Mouse (Mus musculus) heart, postnatal 0 days (tissue): Measurements from ENCODE around the gene Mkrn2. TPM values are rescaled to one million over a fixed set of nuclear protein-coding genes. Genes with fewer than 3 reads are reported as not detected.
A peak's percentile ranks its signal among the peaks of the same experiment; 100 is the strongest.

ENCODE experiments used
- ATAC-seq: fragments of 200-750 bp; cut with Nextera tagmentation; 2 replicates; pipeline ENCODE4 v1.8.0; 2017; ENCODE audit warnings: low read depth, moderate number of reproducible peaks, moderate library complexity; ENCODE audit not compliant: insufficient read depth
- DNase-seq: peaks from one replicate; pipeline ENCODE4 v3.0.0-alpha.2; 2016; ENCODE audit warnings: low spot score
- H3K27ac ChIP-seq: fragments of 300-500 bp; sonication (generic); 2 replicates; pipeline ENCODE4 v1.5.1; 2014; ENCODE audit warnings: low read depth, mild to moderate bottlenecking
- H3K27me3 ChIP-seq: fragments of 300-500 bp; sonication (generic); 2 replicates; pipeline ENCODE4 v1.6.1; 2014; ENCODE audit warnings: low read length, mixed read lengths; ENCODE audit not compliant: control insufficient read depth, insufficient read depth
- H3K36me3 ChIP-seq: fragments of 300-500 bp; sonication (generic); replicated peaks from 2 replicates; pipeline ENCODE4 v1.6.1; 2014; ENCODE audit warnings: low read length, mixed read lengths; ENCODE audit not compliant: control insufficient read depth, insufficient read depth
- H3K4me1 ChIP-seq: fragments of 300-500 bp; sonication (generic); 2 replicates; pipeline ENCODE4 v1.6.1; 2014; ENCODE audit warnings: antibody characterized with exemption; ENCODE audit not compliant: control insufficient read depth, insufficient read depth
- H3K4me2 ChIP-seq: fragments of 300-500 bp; sonication (generic); 2 replicates; pipeline ENCODE4 v1.6.1; 2014; ENCODE audit warnings: low read depth, mild to moderate bottlenecking, low read length, moderate library complexity
- H3K4me3 ChIP-seq: fragments of 300-500 bp; sonication (generic); 2 replicates; pipeline ENCODE4 v1.5.1; 2014; ENCODE audit warnings: low read depth, low read length
- H3K9ac ChIP-seq: fragments of 300-500 bp; sonication (generic); replicated peaks from 2 replicates; pipeline ENCODE4 v1.6.1; 2014; ENCODE audit warnings: low read depth, low read length, mixed read lengths
- H3K9me3 ChIP-seq: fragments of 300-500 bp; sonication (generic); replicated peaks from 2 replicates; pipeline ENCODE4 v1.6.1; 2016; ENCODE audit warnings: low read length; ENCODE audit not compliant: control insufficient read depth
- CTCF ChIP-seq: IDR thresholded peaks from 2 replicates; pipeline ENCODE4 v1.5.1; 2016; ENCODE audit warnings: antibody characterized with exemption, control low read depth, low read depth
- EP300 ChIP-seq: IDR thresholded peaks from 2 replicates; pipeline ENCODE4 v1.6.1; 2016; ENCODE audit warnings: antibody characterized with exemption, low read depth
- WGBS: fragments of 180-500 bp; shearing (Covaris S2); extraction: QIAGEN DNeasy Blood & Tissue Kit; methylation state at CpG from one replicate; pipeline ENCODE4 v1.1.7; 2014; 5-methylcytosine and 5-hydroxymethylcytosine counted together
- polyA plus RNA-seq: library from polyadenylated mRNA; unstranded; fragments of >200 nt; fragmentation: Nextera tagmentation; extraction: Ambion mirVana; gene quantifications from 2 replicates; pipeline ENCODE4 v1.2.1, GENCODE M21; 2015
- total RNA-seq: library from RNA; depleted of rRNA; stranded (reverse); fragments of >200 nt; gene quantifications from 2 replicates; pipeline ENCODE4 v1.2.3, GENCODE M21; 2014; ENCODE audit warnings: low replicate concordance

The Mkrn2 gene
- total and polyA plus RNA-seq, 2 experiments from 2014 or later = 31.3 to 71.3 TPM

- DNase-seq (no peak), ATAC-seq (no peak)
- TF ChIP-seq CTCF = no peak
- no peak for TF ChIP-seq EP300
- Histone ChIP-seq H3K36me3 (no peaks in the 10 kb centered on the region), H3K4me3 (no peak overlapping the region), H3K27me3 (no peaks in the 10 kb centered on the region), H3K9ac (no peak overlapping the region), H3K27ac (peak overlapping the region; percentile 77), H3K9me3 (no peaks in the 10 kb centered on the region), H3K4me1 (peaks cover 27% of the 10 kb centered on the region), H3K4me2 (no peak overlapping the region)
- WGBS = 37% methylated on average over 1 of the region's 1 CpGs
Measured at GRCm38 (mm10) chr6:115649792-115650365, 48.2 kb downstream of the Mkrn2 start.

- no peaks in the 10 kb centered on the region for H3K9me3 ChIP-seq
- H3K36me3 ChIP-seq = no peaks in the 10 kb centered on the region
- no peak overlapping the region for H3K4me2 ChIP-seq
- WGBS = 26% methylated on average over 5 of the region's 5 CpGs
- H3K9ac ChIP-seq = no peak overlapping the region
- H3K27ac ChIP-seq = peak overlapping the region; percentile 77
- no peak overlapping the region for H3K4me3 ChIP-seq
- ATAC-seq = peak; percentile 82
- peaks cover 27% of the 10 kb centered on the region for H3K4me1 ChIP-seq
- no peak for TF ChIP-seq EP300
- TF ChIP-seq CTCF = no peak
- peak; percentile 47 for DNase-seq
- H3K27me3 ChIP-seq = no peaks in the 10 kb centered on the region
Measured at GRCm38 (mm10) chr6:115650476-115651427, 49.0 kb downstream of the Mkrn2 start.

GRCm38 (mm10) chr6:115651719-115652118, 50.0 kb downstream of the Mkrn2 start:
- Histone ChIP-seq H3K27me3 (no peaks in the 10 kb centered on the region), H3K9me3 (no peaks in the 10 kb centered on the region), H3K4me2 (no peak overlapping the region), H3K36me3 (no peaks in the 10 kb centered on the region), H3K4me1 (peaks cover 27% of the 10 kb centered on the region), H3K27ac (no peak overlapping the region), H3K9ac (no peak overlapping the region), H3K4me3 (no peak overlapping the region)
- ATAC-seq (no peak), DNase-seq (no peak)
- TF ChIP-seq CTCF (no peak), EP300 (no peak)

- no peak overlapping the region for H3K4me2 ChIP-seq
- 0 out of 2 replicates have a peak overlapping the region, but pooled peaks have one; percentile 18 for H3K27ac ChIP-seq
- no peaks in the 10 kb centered on the region for H3K9me3 ChIP-seq
- H3K4me3 ChIP-seq = no peak overlapping the region
- WGBS = 37% methylated on average over 2 of the region's 2 CpGs
- no peak overlapping the region for H3K9ac ChIP-seq
- TF ChIP-seq CTCF (no peak), EP300 (no peak)
- peaks cover 43% of the 10 kb centered on the region for H3K4me1 ChIP-seq
- no peaks in the 10 kb centered on the region for H3K27me3 ChIP-seq
- DNase-seq = no peak
- H3K36me3 ChIP-seq = no peaks in the 10 kb centered on the region
- no peak for ATAC-seq
Measured at GRCm38 (mm10) chr6:115653939-115654338, 52.2 kb downstream of the Mkrn2 start.

- DNase-seq (no peak), ATAC-seq (no peak)
- Histone ChIP-seq H3K4me3 (no peak overlapping the region), H3K4me1 (peaks cover 35% of the 10 kb centered on the region), H3K9me3 (no peaks in the 10 kb centered on the region), H3K36me3 (no peaks in the 10 kb centered on the region), H3K4me2 (no peak overlapping the region), H3K27me3 (no peaks in the 10 kb centered on the region), H3K27ac (no peak overlapping the region), H3K9ac (no peak overlapping the region)
- TF ChIP-seq CTCF (no peak), EP300 (no peak)
Measured at GRCm38 (mm10) chr6:115658802-115659201, 57.1 kb downstream of the Mkrn2 start.
